Mouse (Mus musculus) embryonic facial prominence, embryonic 13.5 days (tissue): ENCODE measurements around the gene Tmem255b. TPM values are rescaled to one million over a fixed set of nuclear protein-coding genes. Genes with fewer than 3 reads are reported as not detected.

Source experiments
- ATAC-seq: fragments of 200-750 bp; cut with Nextera tagmentation; 2 replicates; pipeline ENCODE4 v1.8.0; 2017; ENCODE audit warnings: low read depth; ENCODE audit not compliant: insufficient number of reproducible peaks, insufficient read depth, low FRiP score, low TSS enrichment
- H3K27ac ChIP-seq: fragments of 300-500 bp; sonication (generic); 2 replicates; pipeline ENCODE4 v1.5.1; 2015; ENCODE audit warnings: moderate library complexity, mild to moderate bottlenecking, inconsistent platforms
- H3K27me3 ChIP-seq: fragments of 300-500 bp; sonication (generic); 2 replicates; pipeline ENCODE4 v1.6.1; 2015; ENCODE audit warnings: mild to moderate bottlenecking, inconsistent platforms
- H3K36me3 ChIP-seq: fragments of 300-500 bp; sonication (generic); 2 replicates; pipeline ENCODE4 v1.6.1; 2015; ENCODE audit warnings: mild to moderate bottlenecking, inconsistent platforms
- H3K4me1 ChIP-seq: fragments of 300-500 bp; sonication (generic); 2 replicates; pipeline ENCODE4 v1.6.1; 2015; ENCODE audit warnings: inconsistent platforms
- H3K4me2 ChIP-seq: fragments of 300-500 bp; sonication (generic); 2 replicates; pipeline ENCODE4 v1.6.1; 2015; ENCODE audit warnings: moderate library complexity, mild to moderate bottlenecking, inconsistent platforms
- H3K4me3 ChIP-seq: fragments of 300-500 bp; sonication (generic); 2 replicates; pipeline ENCODE4 v1.5.1; 2015; ENCODE audit warnings: mild to moderate bottlenecking, inconsistent platforms
- H3K9ac ChIP-seq: fragments of 300-500 bp; sonication (generic); 2 replicates; pipeline ENCODE4 v1.6.1; 2015; ENCODE audit warnings: mild to moderate bottlenecking, inconsistent platforms
- H3K9me3 ChIP-seq: fragments of 300-500 bp; sonication (generic); 2 replicates; pipeline ENCODE4 v1.6.1; 2016; ENCODE audit warnings: inconsistent platforms
- WGBS: fragments of 180-500 bp; shearing (Covaris S2); methylation state at CpG from one replicate; pipeline ENCODE4 v1.1.7; 2015; ENCODE audit warnings: mixed read lengths; 5-methylcytosine and 5-hydroxymethylcytosine counted together
- polyA plus RNA-seq: library from polyadenylated mRNA; unstranded; fragments of >200 nt; fragmentation: Nextera tagmentation; extraction: Ambion mirVana; gene quantifications from 2 replicates; pipeline ENCODE4 v1.2.1, GENCODE M21; 2015

Gene Tmem255b
- polyA plus RNA-seq, 1 experiment from 2014 or later: 0.38 TPM

GRCm38 (mm10) chr8:13516728-13517127 lies 81.7 kb downstream of the Tmem255b start:
- WGBS: 81% methylated on average over 5 of the region's 5 CpGs
- H3K4me2 ChIP-seq: no peak overlapping the region
- H3K9me3 ChIP-seq: no peaks in the 10 kb centered on the region
- H3K27me3 ChIP-seq: peaks cover 2% of the 10 kb centered on the region; the same call in 1 of the 2 replicates
- H3K36me3 ChIP-seq: no peaks in the 10 kb centered on the region
- no peak overlapping the region for H3K4me3 ChIP-seq
- no peak for ATAC-seq
- H3K27ac ChIP-seq: no peak overlapping the region
- 0 out of 2 replicates have a peak, but pooled peaks cover 3% of the 10 kb centered on the region for H3K4me1 ChIP-seq
- H3K9ac ChIP-seq: no peak overlapping the region

GRCm38 (mm10) chr8:13517284-13517781 lies 82.3 kb downstream of the Tmem255b start:
- Histone ChIP-seq H3K9ac (no peak overlapping the region), H3K9me3 (no peaks in the 10 kb centered on the region), H3K4me1 (0 out of 2 replicates have a peak, but pooled peaks cover 3% of the 10 kb centered on the region), H3K36me3 (no peaks in the 10 kb centered on the region), H3K27ac (no peak overlapping the region), H3K4me2 (no peak overlapping the region), H3K27me3 (peaks cover 4% of the 10 kb centered on the region; the same call in 1 of the 2 replicates), H3K4me3 (no peak overlapping the region)
- WGBS: 90% methylated on average over 6 of the region's 6 CpGs
- ATAC-seq: no peak

Other genes with a start within 250 kb of the Tmem255b start
- 14.3 and 17.3 TPM in 2 replicates for gene Grtp1, start 234.6 kb upstream of the Tmem255b start, polyA plus RNA-seq
- gene Adprhl1, start 181.0 kb upstream of the Tmem255b start, polyA plus RNA-seq: 1.9 TPM in 1 of 2 replicates, not detected in the other
- gene Dcun1d2, start 147.1 kb upstream of the Tmem255b start, polyA plus RNA-seq: 33.2 and 33.4 TPM in 2 replicates
- gene Tmco3, start 147.0 kb upstream of the Tmem255b start, polyA plus RNA-seq: 53.1 and 62.3 TPM in 2 replicates
- gene Tfdp1, start 96.4 kb upstream of the Tmem255b start, polyA plus RNA-seq: 164 and 166 TPM in 2 replicates
- gene Atp4b, start 38.4 kb upstream of the Tmem255b start, polyA plus RNA-seq: not detected in 2 replicates
- gene Grk1, start 30.1 kb upstream of the Tmem255b start, polyA plus RNA-seq: 0.03 TPM in 1 of 2 replicates, not detected in the other
- 15.4 and 17.5 TPM in 2 replicates for gene Gas6, start 59.3 kb downstream of the Tmem255b start, polyA plus RNA-seq
- not detected in 2 replicates for gene 1700029H14Rik, start 127.3 kb downstream of the Tmem255b start, polyA plus RNA-seq
- gene Rasa3, start 242.4 kb downstream of the Tmem255b start, polyA plus RNA-seq: 25.5 and 29.1 TPM in 2 replicates